Mouse (Mus musculus): Measurements from ENCODE around the gene Gabrb1. TPM values are rescaled to one million over a fixed set of nuclear protein-coding genes. Genes with fewer than 3 reads are reported as not detected.

Gabrb1 gene
- polyA plus RNA-seq, 2 experiments = under 0.01 to 0.03 TPM

GRCm38 (mm10) chr5:71732931-71733792 lies 75.2 kb downstream of the Gabrb1 start:
- Histone ChIP-seq H3K4me1 (replicated peaks; ENCODE audit: control insufficient read depth in 2 of 2, insufficient read depth in 2 of 2, low read length in 1 of 2) (no peaks in the 10 kb centered on the region), H3K4me3 (ENCODE audit: insufficient read depth in 1 of 2, low read depth in 2 of 2, low read length in 2 of 2) (no peak overlapping the region), H3K9ac (replicated peaks) (no peak overlapping the region), H3K27ac (no peak overlapping the region), H3K27me3 (ENCODE audit: control insufficient read depth, insufficient read depth, low read length) (no peaks in the 10 kb centered on the region), H3K4me2 (ENCODE audit: low read depth) (no peak overlapping the region), H3K9me3 (ENCODE audit: control insufficient read depth, low read length) (no peaks in the 10 kb centered on the region), H3K36me3 (replicated peaks; ENCODE audit: control insufficient read depth, insufficient read depth, low read depth) (no peaks in the 10 kb centered on the region)
- DNase-seq (ENCODE audit: low read depth in 3 of 3, low spot score in 3 of 3) = no peak
- 58% methylated on average over 8 of the region's 8 CpGs for WGBS (ENCODE audit: insufficient replicate concordance)
- no peak for ATAC-seq (ENCODE audit: insufficient read depth)
- TF ChIP-seq EP300 (IDR thresholded peaks at IDR 0.05; ENCODE audit: low read depth) (no peak), CTCF (IDR thresholded peaks at IDR 0.05; ENCODE audit: low read depth) (no peak)

- Histone ChIP-seq H3K27me3 (ENCODE audit: control insufficient read depth, insufficient read depth, low read length) (no peaks in the 10 kb centered on the region), H3K27ac (no peak overlapping the region), H3K36me3 (replicated peaks; ENCODE audit: control insufficient read depth, insufficient read depth, low read depth) (no peaks in the 10 kb centered on the region), H3K9me3 (ENCODE audit: control insufficient read depth, low read length) (no peaks in the 10 kb centered on the region), H3K9ac (replicated peaks) (no peak overlapping the region), H3K4me2 (ENCODE audit: low read depth) (no peak overlapping the region), H3K4me3 (ENCODE audit: insufficient read depth in 1 of 2, low read depth in 2 of 2, low read length in 2 of 2) (no peak overlapping the region), H3K4me1 (replicated peaks; ENCODE audit: control insufficient read depth in 2 of 2, insufficient read depth in 2 of 2, low read length in 1 of 2) (no peaks in the 10 kb centered on the region)
- WGBS (ENCODE audit: insufficient replicate concordance) = 62% methylated on average over 2 of the region's 2 CpGs
- no peak for ATAC-seq (ENCODE audit: insufficient read depth)
- TF ChIP-seq CTCF (IDR thresholded peaks at IDR 0.05; ENCODE audit: low read depth) (no peak), EP300 (IDR thresholded peaks at IDR 0.05; ENCODE audit: low read depth) (no peak)
- DNase-seq (ENCODE audit: low read depth in 3 of 3, low spot score in 3 of 3) = no peak
Observed at GRCm38 (mm10) chr5:71747411-71747810, 89.5 kb downstream of the Gabrb1 start.

GRCm38 (mm10) chr5:71753966-71754365 lies 96.1 kb downstream of the Gabrb1 start:
- Histone ChIP-seq H3K4me3 (ENCODE audit: insufficient read depth in 1 of 2, low read depth in 2 of 2, low read length in 2 of 2) (no peak overlapping the region), H3K27ac (no peak overlapping the region), H3K27me3 (ENCODE audit: control insufficient read depth, insufficient read depth, low read length) (no peaks in the 10 kb centered on the region), H3K4me2 (ENCODE audit: low read depth) (no peak overlapping the region), H3K9me3 (ENCODE audit: control insufficient read depth, low read length) (no peaks in the 10 kb centered on the region), H3K36me3 (replicated peaks; ENCODE audit: control insufficient read depth, insufficient read depth, low read depth) (no peaks in the 10 kb centered on the region), H3K4me1 (replicated peaks; ENCODE audit: control insufficient read depth in 2 of 2, insufficient read depth in 2 of 2, low read length in 1 of 2) (no peaks in the 10 kb centered on the region), H3K9ac (replicated peaks) (no peak overlapping the region)
- ATAC-seq (ENCODE audit: insufficient read depth) (no peak), DNase-seq (ENCODE audit: low read depth in 3 of 3, low spot score in 3 of 3) (no peak)
- WGBS (ENCODE audit: insufficient replicate concordance) = 48% methylated on average over 5 of the region's 5 CpGs
- no peak for TF ChIP-seq EP300 (IDR thresholded peaks at IDR 0.05; ENCODE audit: low read depth)
- TF ChIP-seq CTCF (IDR thresholded peaks at IDR 0.05; ENCODE audit: low read depth) = no peak

- Histone ChIP-seq H3K27me3 (ENCODE audit: control insufficient read depth, insufficient read depth, low read length) (no peaks in the 10 kb centered on the region), H3K4me1 (replicated peaks; ENCODE audit: control insufficient read depth in 2 of 2, insufficient read depth in 2 of 2, low read length in 1 of 2) (no peaks in the 10 kb centered on the region), H3K9me3 (ENCODE audit: control insufficient read depth, low read length) (no peaks in the 10 kb centered on the region), H3K36me3 (replicated peaks; ENCODE audit: control insufficient read depth, insufficient read depth, low read depth) (no peaks in the 10 kb centered on the region), H3K4me2 (ENCODE audit: low read depth) (no peak overlapping the region), H3K9ac (replicated peaks) (no peak overlapping the region), H3K4me3 (ENCODE audit: insufficient read depth in 1 of 2, low read depth in 2 of 2, low read length in 2 of 2) (no peak overlapping the region), H3K27ac (no peak overlapping the region)
- TF ChIP-seq EP300 (IDR thresholded peaks at IDR 0.05; ENCODE audit: low read depth) = no peak
- DNase-seq (ENCODE audit: low read depth in 3 of 3, low spot score in 3 of 3) (no peak), ATAC-seq (ENCODE audit: insufficient read depth) (no peak)
- 76% methylated on average over 6 of the region's 6 CpGs for WGBS (ENCODE audit: insufficient replicate concordance)
Observed at GRCm38 (mm10) chr5:71761105-71761504, 103.2 kb downstream of the Gabrb1 start.

- TF ChIP-seq CTCF (IDR thresholded peaks at IDR 0.05; ENCODE audit: low read depth) = no peak
- TF ChIP-seq EP300 (IDR thresholded peaks at IDR 0.05; ENCODE audit: low read depth) = no peak
- Histone ChIP-seq H3K4me2 (ENCODE audit: low read depth) (no peak overlapping the region), H3K36me3 (replicated peaks; ENCODE audit: control insufficient read depth, insufficient read depth, low read depth) (no peaks in the 10 kb centered on the region), H3K27ac (no peak overlapping the region), H3K4me1 (replicated peaks; ENCODE audit: control insufficient read depth in 2 of 2, insufficient read depth in 2 of 2, low read length in 1 of 2) (no peaks in the 10 kb centered on the region), H3K27me3 (ENCODE audit: control insufficient read depth, insufficient read depth, low read length) (no peaks in the 10 kb centered on the region), H3K4me3 (ENCODE audit: insufficient read depth in 1 of 2, low read depth in 2 of 2, low read length in 2 of 2) (no peak overlapping the region), H3K9me3 (ENCODE audit: control insufficient read depth, low read length) (no peaks in the 10 kb centered on the region), H3K9ac (replicated peaks) (no peak overlapping the region)
- WGBS (ENCODE audit: insufficient replicate concordance) = 42% methylated on average over 2 of the region's 2 CpGs
- DNase-seq (ENCODE audit: low read depth in 3 of 3, low spot score in 3 of 3) (no peak), ATAC-seq (ENCODE audit: insufficient read depth) (no peak)
Observed at GRCm38 (mm10) chr5:71781514-71782179, 123.7 kb downstream of the Gabrb1 start.
